Comparison of ENCODE assay signal across 8 mouse cellular contexts in genomic region chr4:108779763-108780056, GRCm38 (mm10). TPM values are rescaled to one million over a fixed set of nuclear protein-coding genes. Genes with fewer than 3 reads are reported as not detected.
DNase-seq lines count a peak whose midpoint lies in the region; ATAC-seq and TF ChIP-seq lines count a peak whose summit lies in the region.

No protein-coding gene starts in this region.

- peak overlapping the region; percentile 80 for H3K4me3 ChIP-seq in cerebellum, adult 2 months (replicated peaks; ENCODE audit: insufficient read depth, low read depth, low read length)
- peak overlapping the region; percentile 80 for H3K4me3 ChIP-seq in limb, embryonic 14.5 days (replicated peaks; ENCODE audit: low read length)
- peak overlapping the region; percentile 79 for H3K4me3 ChIP-seq in stomach, embryonic 14.5 days (ENCODE audit: low read depth, low read length)

- peak overlapping the region; percentile 99 for H3K27ac ChIP-seq in cerebellum, adult 2 months (ENCODE audit: insufficient read depth, low read length)
- peak overlapping the region; percentile 98 for H3K27ac ChIP-seq in limb, embryonic 14.5 days (replicated peaks; ENCODE audit: low read depth, low read length)
- H3K27ac ChIP-seq in stomach, embryonic 14.5 days (ENCODE audit: low read length), result peak overlapping the region; percentile 96

- TF ChIP-seq CTCF in cerebellum, adult 2 months (IDR thresholded peaks at IDR 0.05; ENCODE audit: borderline replicate concordance, insufficient read depth, low read depth, low read length), result no peak; the same call in 1 of the 2 replicates

- TF ChIP-seq POLR2A in cerebellum, adult 2 months (IDR thresholded peaks at IDR 0.05; ENCODE audit: borderline replicate concordance, insufficient read depth, low read length), result peak; percentile 36; the same call in 1 of the 2 replicates
- 0 out of 2 replicates have a peak, but pooled peaks have one; percentile 25 for TF ChIP-seq POLR2A in limb, embryonic 14.5 days (IDR thresholded peaks at IDR 0.05; ENCODE audit: borderline replicate concordance, extremely low read depth, insufficient read depth, insufficient read length)

- no peak for DNase-seq in cerebellum, adult 2 months
- no peak for DNase-seq in cerebellum, adult 11 months
- peak; percentile 57 for DNase-seq in right cerebral cortex, adult 18-20 months
- no peak for DNase-seq in right cerebral cortex, postnatal 25 days
- DNase-seq in limb, embryonic 14.5 days (ENCODE audit: low spot score), result peak; percentile 27
- DNase-seq in left cerebral cortex, adult 11 months (ENCODE audit: low spot score), result no peak
- no peak for DNase-seq in frontal cortex, postnatal 36 days (ENCODE audit: low spot score in 2 of 2)

- H3K9ac ChIP-seq in limb, embryonic 14.5 days (ENCODE audit: low read depth, low read length, severe bottlenecking), result peak overlapping the region; percentile 99
- peak overlapping the region; percentile 93 for H3K9ac ChIP-seq in stomach, embryonic 14.5 days (replicated peaks; ENCODE audit: low read depth, low read length)

- WGBS in cerebellum, adult 2 months, result under 1% methylated on average over 7 of the region's 7 CpGs
- under 1% methylated on average over 7 of the region's 7 CpGs for whole genome bisulfite sequencing in limb, embryonic 14.5 days
- WGBS in stomach, embryonic 14.5 days, result 0% methylated on average over 7 of the region's 7 CpGs

- H3K4me2 ChIP-seq in limb, embryonic 14.5 days (replicated peaks; ENCODE audit: low read depth, low read length, severe bottlenecking), result peak overlapping the region; percentile 54
- H3K4me2 ChIP-seq in stomach, embryonic 14.5 days (replicated peaks; ENCODE audit: low read depth, low read length), result peak overlapping the region; percentile 61

- no peaks in the 10 kb centered on the region for H3K27me3 ChIP-seq in cerebellum, adult 2 months (ENCODE audit: control insufficient read depth, insufficient read depth, low read length)
- H3K27me3 ChIP-seq in limb, embryonic 14.5 days (ENCODE audit: control insufficient read depth, insufficient read depth, low read length), result no peaks in the 10 kb centered on the region
- H3K27me3 ChIP-seq in stomach, embryonic 14.5 days (ENCODE audit: control insufficient read depth, insufficient read depth, low read length), result no peaks in the 10 kb centered on the region

- H3K9me3 ChIP-seq in limb, embryonic 14.5 days (ENCODE audit: control insufficient read depth, low read length), result no peaks in the 10 kb centered on the region
- H3K9me3 ChIP-seq in stomach, embryonic 14.5 days (ENCODE audit: control insufficient read depth, low read depth, low read length), result no peaks in the 10 kb centered on the region

- peaks cover 2% of the 10 kb centered on the region; the same call in 1 of the 2 replicates for H3K4me1 ChIP-seq in cerebellum, adult 2 months (ENCODE audit: control insufficient read depth, insufficient read depth, low read length)
- H3K4me1 ChIP-seq in limb, embryonic 14.5 days (ENCODE audit: control insufficient read depth, insufficient read depth, low read length), result 0 out of 2 replicates have a peak, but pooled peaks cover 3% of the 10 kb centered on the region
- 0 out of 2 replicates have a peak, but pooled peaks cover 2% of the 10 kb centered on the region for H3K4me1 ChIP-seq in stomach, embryonic 14.5 days (ENCODE audit: control insufficient read depth, insufficient read depth, low read length)

- no peak; the same call in 1 of the 2 replicates for ATAC-seq in limb, embryonic 14.5 days (ENCODE audit: low FRiP score, low read depth)
- ATAC-seq in stomach, embryonic 14.5 days (ENCODE audit: insufficient number of reproducible peaks, insufficient read depth, low FRiP score, low read depth), result no peak

- no peaks in the 10 kb centered on the region for H3K36me3 ChIP-seq in limb, embryonic 14.5 days (ENCODE audit: control insufficient read depth, insufficient read depth, low read length)
- H3K36me3 ChIP-seq in stomach, embryonic 14.5 days (ENCODE audit: control insufficient read depth, insufficient read depth, low read length), result no peaks in the 10 kb centered on the region

RNA-seq across cellular contexts. Expression of gene Zfyve9, which starts 0.9 kb away (rescaled TPM):
- 37.7 and 41.2 TPM in 2 replicates for polyA plus RNA-seq in cerebellum, adult 2 months (2012; rRNA removed)
- polyA plus RNA-seq in limb, embryonic 14.5 days (2012; rRNA removed), result 8.2 and 9.6 TPM in 2 replicates
- polyA plus RNA-seq in limb, embryonic 14.5 days (2014; fragmentation: Nextera tagmentation; extraction: Ambion mirVana), result 5.8 and 6.0 TPM in 2 replicates
- polyA plus RNA-seq in stomach, embryonic 14.5 days (2014; fragmentation: Nextera tagmentation; extraction: Ambion mirVana), result 7.2 and 7.8 TPM in 2 replicates

RNA-seq across cellular contexts. Expression of gene Btf3l4, which starts 53.7 kb away (rescaled TPM):
- polyA plus RNA-seq in cerebellum, adult 2 months (2012; rRNA removed), result 84.4 and 84.7 TPM in 2 replicates
- 73.8 and 99.9 TPM in 2 replicates for polyA plus RNA-seq in limb, embryonic 14.5 days (2012; rRNA removed)
- 167 and 179 TPM in 2 replicates for polyA plus RNA-seq in limb, embryonic 14.5 days (2014; fragmentation: Nextera tagmentation; extraction: Ambion mirVana)
- polyA plus RNA-seq in stomach, embryonic 14.5 days (2014; fragmentation: Nextera tagmentation; extraction: Ambion mirVana), result 171 and 187 TPM in 2 replicates

RNA-seq across cellular contexts. Expression of gene Txndc12, which starts 54.7 kb away (rescaled TPM):
- 51.3 and 53.6 TPM in 2 replicates for polyA plus RNA-seq in cerebellum, adult 2 months (2012; rRNA removed)
- polyA plus RNA-seq in limb, embryonic 14.5 days (2012; rRNA removed), result 65.2 and 76.3 TPM in 2 replicates
- polyA plus RNA-seq in limb, embryonic 14.5 days (2014; fragmentation: Nextera tagmentation; extraction: Ambion mirVana), result 105 and 116 TPM in 2 replicates
- polyA plus RNA-seq in stomach, embryonic 14.5 days (2014; fragmentation: Nextera tagmentation; extraction: Ambion mirVana), result 111 and 117 TPM in 2 replicates

Comparison
In these comparisons a context has a peak if more than half of its experiments do, and no peak if none do; other contexts are left out.
1. DNase-seq: peak in right cerebral cortex, adult 18-20 months (single experiment) and limb, embryonic 14.5 days (single experiment); none in cerebellum, adult 2 months (0 of 2), cerebellum, adult 11 months (single experiment), right cerebral cortex, postnatal 25 days (single experiment), left cerebral cortex, adult 11 months (single experiment) and frontal cortex, postnatal 36 days (0 of 2).
2. Peak in every context shown above with its lines, with median percentiles within 50 percentile points of each other: H3K27ac ChIP-seq and H3K4me3 ChIP-seq.